Mouse (Mus musculus) CH12.LX (cell line): ENCODE measurements around the gene Slc29a3. TPM values are rescaled to one million over a fixed set of nuclear protein-coding genes. Genes with fewer than 3 reads are reported as not detected.

Experiments used
- DNase-seq: peaks from one replicate; pipeline ENCODE4 v3.0.0-alpha.2; 2013; ENCODE audit errors: extremely low read depth
- H3K27ac ChIP-seq: 2 replicates; pipeline ENCODE4 v1.5.1; 2012; ENCODE audit warnings: low read depth, mild to moderate bottlenecking, control low read depth, moderate library complexity; ENCODE audit not compliant: insufficient read depth
- H3K27me3 ChIP-seq: replicated peaks from 2 replicates; pipeline ENCODE3; 2012; ENCODE audit warnings: inconsistent platforms
- H3K36me3 ChIP-seq, 2 experiments: replicated peaks in 1 of 2; 2 replicates each; pipeline versions ENCODE3 to v1.6.1; 2012; ENCODE audit warnings: inconsistent platforms in 1 of 2, low read length in 1 of 2, mild to moderate bottlenecking in 1 of 2, mixed read lengths in 1 of 2, moderate library complexity in 1 of 2; ENCODE audit not compliant: control insufficient read depth in 1 of 2, insufficient read depth in 1 of 2
- H3K4me1 ChIP-seq, 2 experiments: 2 replicates each; pipeline ENCODE4 v1.6.1; 2012; ENCODE audit warnings: inconsistent platforms in 1 of 2, moderate library complexity in 1 of 2; ENCODE audit not compliant: insufficient read depth in 2 of 2, control insufficient read depth in 1 of 2
- H3K4me2 ChIP-seq: 2 replicates; pipeline ENCODE4 v1.6.1; 2012; ENCODE audit warnings: low read depth, mild to moderate bottlenecking, control low read depth; ENCODE audit not compliant: poor library complexity, insufficient read depth, severe bottlenecking
- H3K4me3 ChIP-seq, 3 experiments: fragments of 150-350 bp in 1 of 3; sonication (generic) in 1 of 3; replicated peaks in 1 of 3; 2 replicates each; pipeline versions ENCODE3 to v1.5.1; 2011 to 2012; ENCODE audit warnings: low read depth in 2 of 3, low read length in 2 of 3, mild to moderate bottlenecking in 2 of 3, moderate library complexity in 2 of 3, control low read depth in 1 of 3, improper control_type of control experiment in 1 of 3, inconsistent platforms in 1 of 3, mixed read lengths in 1 of 3; ENCODE audit not compliant: poor library complexity in 1 of 3
- H3K79me2 ChIP-seq: replicated peaks from 2 replicates; pipeline ENCODE4 v1.6.1; 2012; ENCODE audit warnings: mild to moderate bottlenecking, moderate library complexity; ENCODE audit not compliant: control insufficient read depth, poor library complexity, insufficient read depth, severe bottlenecking; ENCODE audit errors: extremely low read depth
- H3K9ac ChIP-seq: 2 replicates; pipeline ENCODE4 v1.6.1; 2012; ENCODE audit warnings: low read depth, mild to moderate bottlenecking, control low read depth, moderate library complexity; ENCODE audit not compliant: insufficient read depth
- H3K9me3 ChIP-seq: replicated peaks from 2 replicates; pipeline ENCODE3; 2012; ENCODE audit warnings: low read length, inconsistent platforms, mixed read lengths
- BHLHE40 ChIP-seq: IDR thresholded peaks from 2 replicates; pipeline ENCODE4 v1.6.1; 2011; ENCODE audit warnings: mild to moderate bottlenecking, low read depth, low read length, improper control_type of control experiment
- CTCF ChIP-seq, 2 experiments: IDR thresholded peaks in 1 of 2; conservative IDR thresholded peaks in 1 of 2; 2 replicates each; pipeline ENCODE4 v1.5.1; 2011 to 2012; ENCODE audit warnings: low read depth in 2 of 2, low read length in 2 of 2, improper control_type of control experiment in 1 of 2, inconsistent platforms in 1 of 2, mild to moderate bottlenecking in 1 of 2, moderate library complexity in 1 of 2
- E2F4 ChIP-seq: IDR thresholded peaks from 2 replicates; pipeline ENCODE4 v1.6.1; 2011; ENCODE audit warnings: low read depth, low read length, improper control_type of control experiment; ENCODE audit not compliant: insufficient replicate concordance
- ELF1 ChIP-seq: IDR thresholded peaks from 2 replicates; pipeline ENCODE4 v1.6.1; 2014; ENCODE audit warnings: low read depth, mild to moderate bottlenecking, inconsistent platforms, low read length, improper control_type of control experiment
- ETS1 ChIP-seq: conservative IDR thresholded peaks from 2 replicates; pipeline ENCODE4 v1.6.1; 2012; ENCODE audit warnings: low read depth, mild to moderate bottlenecking, inconsistent platforms, low read length, improper control_type of control experiment, moderate library complexity
- GABPA ChIP-seq: IDR thresholded peaks from 2 replicates; pipeline ENCODE4 v1.6.1; 2012; ENCODE audit warnings: low read depth, low read length, improper control_type of control experiment, inconsistent platforms; ENCODE audit not compliant: insufficient replicate concordance
- HCFC1 ChIP-seq: IDR thresholded peaks from 2 replicates; pipeline ENCODE4 v1.6.1; 2012; ENCODE audit warnings: low read depth, mild to moderate bottlenecking, inconsistent platforms, low read length, improper control_type of control experiment
- IRF4 ChIP-seq: IDR thresholded peaks from 2 replicates; pipeline ENCODE4 v1.6.1; 2014; ENCODE audit warnings: low read depth, mild to moderate bottlenecking, inconsistent platforms, low read length, improper control_type of control experiment
- JUN ChIP-seq: IDR thresholded peaks from 2 replicates; pipeline ENCODE4 v1.6.1; 2011; ENCODE audit warnings: low read depth, mild to moderate bottlenecking, low read length, improper control_type of control experiment, moderate library complexity; ENCODE audit not compliant: insufficient read depth
- KAT2A ChIP-seq: IDR thresholded peaks from 2 replicates; pipeline ENCODE4 v1.6.1; 2012; ENCODE audit warnings: low read length, improper control_type of control experiment, inconsistent platforms; ENCODE audit not compliant: insufficient replicate concordance
- MAX ChIP-seq: IDR thresholded peaks from 2 replicates; pipeline ENCODE4 v1.6.1; 2011; ENCODE audit warnings: low read length, improper control_type of control experiment
- MAZ ChIP-seq: IDR thresholded peaks from 2 replicates; pipeline ENCODE4 v1.6.1; 2012; ENCODE audit warnings: low read depth, mild to moderate bottlenecking, inconsistent platforms, low read length, improper control_type of control experiment, moderate library complexity
- MEF2A ChIP-seq: IDR thresholded peaks from 2 replicates; pipeline ENCODE4 v1.6.1; 2014; ENCODE audit warnings: low read depth, mild to moderate bottlenecking, inconsistent platforms, low read length, improper control_type of control experiment, borderline replicate concordance
- MXI1 ChIP-seq: IDR thresholded peaks from 2 replicates; pipeline ENCODE4 v1.6.1; 2011; ENCODE audit warnings: mild to moderate bottlenecking, low read depth, low read length, improper control_type of control experiment
- MYC ChIP-seq: IDR thresholded peaks from 2 replicates; pipeline ENCODE4 v1.6.1; 2011; ENCODE audit warnings: low read depth, mild to moderate bottlenecking, improper control_type of control experiment, low read length
- NELFE ChIP-seq: IDR thresholded peaks from 2 replicates; pipeline ENCODE4 v1.6.1; 2011; ENCODE audit warnings: low read depth, low read length, improper control_type of control experiment
- NRF1 ChIP-seq: IDR thresholded peaks from 2 replicates; pipeline ENCODE4 v1.6.1; 2014; ENCODE audit warnings: low read depth, mild to moderate bottlenecking, inconsistent platforms, low read length, improper control_type of control experiment, moderate library complexity
- POLR2A ChIP-seq: IDR thresholded peaks from 2 replicates; pipeline ENCODE4 v1.6.1; 2011; ENCODE audit warnings: low read depth, mild to moderate bottlenecking, improper control_type of control experiment, low read length
- POLR2AphosphoS2 ChIP-seq: IDR thresholded peaks from 2 replicates; pipeline ENCODE4 v1.6.1; 2011; ENCODE audit warnings: low read depth, low read length, improper control_type of control experiment
- RAD21 ChIP-seq: IDR thresholded peaks from 2 replicates; pipeline ENCODE4 v1.6.1; 2011; ENCODE audit warnings: low read depth, mild to moderate bottlenecking, low read length, improper control_type of control experiment, moderate library complexity
- RCOR1 ChIP-seq: conservative IDR thresholded peaks from 2 replicates; pipeline ENCODE4 v1.6.1; 2012; ENCODE audit warnings: low read depth, mild to moderate bottlenecking, inconsistent platforms, low read length, improper control_type of control experiment
- SMC3 ChIP-seq: IDR thresholded peaks from 2 replicates; pipeline ENCODE4 v1.6.1; 2011; ENCODE audit warnings: low read depth, low read length, improper control_type of control experiment
- TBP ChIP-seq: conservative IDR thresholded peaks from 2 replicates; pipeline ENCODE4 v1.6.1; 2011; ENCODE audit warnings: low read depth, low read length, improper control_type of control experiment
- TCF12 ChIP-seq: IDR thresholded peaks from 2 replicates; pipeline ENCODE4 v1.6.1; 2014; ENCODE audit warnings: low read depth, mild to moderate bottlenecking, inconsistent platforms, low read length, improper control_type of control experiment
- USF1 ChIP-seq: IDR thresholded peaks from 2 replicates; pipeline ENCODE4 v1.6.1; 2014; ENCODE audit warnings: low read depth, mild to moderate bottlenecking, inconsistent platforms, low read length, improper control_type of control experiment
- ZMIZ1 ChIP-seq: IDR thresholded peaks from 2 replicates; pipeline ENCODE4 v1.6.1; 2012; ENCODE audit warnings: low read depth, mild to moderate bottlenecking, inconsistent platforms, low read length, improper control_type of control experiment
- ZNF384 ChIP-seq: IDR thresholded peaks from 2 replicates; pipeline ENCODE4 v1.6.1; 2012; ENCODE audit warnings: low read depth, low read length, improper control_type of control experiment, inconsistent platforms
- dilution Hi-C: fragments of 300-500 bp; cut with MboI; formaldehyde crosslinking; loops from 2 replicates; pipeline ENCODE4 v1.14.3; 2020; ENCODE audit warnings: low sequenced_read_pairs; ENCODE audit not compliant: extremely low pct_unique_long_range_greater_than_20kb, extremely low pct_ligation_motif_present
- in situ Hi-C: fragments of 300-500 bp; cut with MboI; formaldehyde crosslinking; loops from 3 replicates; pipeline ENCODE4 v1.14.3; 2019; ENCODE audit warnings: low sequenced_read_pairs, low pct_ligation_motif_present, low pct_unique_long_range_greater_than_20kb, mixed read lengths
- polyA plus RNA-seq: library from polyadenylated mRNA; unstranded; fragments of >175 nt; gene quantifications from 2 replicates; pipeline ENCODE4 v1.2.1, GENCODE M21; 2012; ENCODE audit warnings: low read depth; ENCODE audit not compliant: insufficient read length
- total RNA-seq, 2 experiments: library from RNA; depleted of rRNA; stranded (reverse); fragments of 300-350 nt in 1 of 2; fragments of >200 nt in 1 of 2; gene quantifications; 2 replicates each; pipeline ENCODE4 v1.2.3; 2012 to 2014

Slc29a3 gene
- total and polyA plus RNA-seq, 3 experiments, result 4.1 to 19.1 (median 5.9) TPM

DNA sequence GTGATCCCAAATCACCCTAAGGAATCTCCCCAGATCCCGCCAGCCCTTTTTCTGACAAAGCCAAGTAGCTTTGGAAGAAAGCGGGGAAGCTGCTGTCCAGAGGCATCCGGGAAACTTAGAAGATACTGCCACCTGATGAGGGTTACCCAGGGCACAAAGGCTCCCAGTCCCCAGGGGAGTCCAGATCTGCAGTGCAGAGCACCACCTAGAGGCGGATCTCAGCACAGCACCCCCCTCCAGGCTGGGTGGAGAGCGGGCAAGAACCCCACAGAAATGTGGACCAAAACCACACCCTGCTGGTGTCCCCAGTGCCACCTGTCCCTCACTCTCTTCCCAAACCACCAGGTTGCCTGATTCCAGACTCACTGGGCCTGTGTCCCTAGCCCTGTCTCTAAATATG lies 55.6 kb downstream of the Slc29a3 start:
- dilution Hi-C loops (no loop called here), in situ Hi-C loops (loop anchor here (5.0 to 10.0 kb wide), 2 partner anchors 55 to 392 kb away; partner anchors contain the start of gene Slc29a3)
- no peaks in the 10 kb centered on the region for H3K27me3 ChIP-seq
- H3K9me3 ChIP-seq, result no peaks in the 10 kb centered on the region
- peak overlapping the region; percentile 46 for H3K4me2 ChIP-seq
- H3K27ac ChIP-seq, result peak overlapping the region; percentile 80
- H3K79me2 ChIP-seq, result no peaks in the 10 kb centered on the region
- peak; percentile 76 for DNase-seq
- H3K4me3 ChIP-seq, result peak overlapping the region in 1 of 3 experiments; percentile 16
- H3K36me3 ChIP-seq, result no peaks in the 10 kb centered on the region
- peaks cover 14 to 48% of the 10 kb centered on the region in 2 experiments for H3K4me1 ChIP-seq
- TF ChIP-seq USF1 (no peak), HCFC1 (peak; percentile 29; the same call in 1 of the 2 replicates), ETS1 (peak; percentile 65; the same call in 1 of the 2 replicates), TCF12 (peak; percentile 62), KAT2A (0 out of 2 replicates have a peak, but pooled peaks have one; percentile 69), BHLHE40 (0 out of 2 replicates have a peak, but pooled peaks have one; percentile 19), CTCF (conservative IDR thresholded peaks at IDR 0.05 in 1 of 2, IDR thresholded peaks at IDR 0.05 in 1 of 2; ENCODE audit: low read depth in 2 of 2, low read length in 2 of 2) (peak; percentile 79 to 96), ZMIZ1 (no peak), SMC3 (peak; percentile 85), MEF2A (peak; percentile 51; the same call in 1 of the 2 replicates), IRF4 (peak; percentile 56; the same call in 1 of the 2 replicates), RAD21 (peak; percentile 87), ELF1 (peak; percentile 38; the same call in 1 of the 2 replicates), MAX (peak; percentile 21; the same call in 1 of the 2 replicates), MXI1 (no peak; the same call in 1 of the 2 replicates), NELFE (0 out of 2 replicates have a peak, but pooled peaks have one; percentile 23), JUN (no peak), ZNF384 (peak; percentile 12; the same call in 1 of the 2 replicates), MAZ (peak; percentile 54; the same call in 1 of the 2 replicates)
- TF ChIP-seq, all 38 proteins: peak for 15
- no peak overlapping the region for H3K9ac ChIP-seq

GRCm38 (mm10) chr10:60696390-60696789 lies 56.2 kb downstream of the Slc29a3 start, which contains the start of gene Cdh23:
TSS of gene Cdh23 (minus strand) at chr10:60696490.
- no peak for DNase-seq
- Histone ChIP-seq H3K79me2 (no peaks in the 10 kb centered on the region), H3K4me3 (peak within 1 kb of the TSS in 1 of 3 experiments; percentile 16), H3K27ac (peak within 1 kb of the TSS; percentile 80), H3K4me2 (peak within 1 kb of the TSS; percentile 46), H3K27me3 (no peaks in the 10 kb centered on the region), H3K9ac (no peak within 1 kb of the TSS), H3K9me3 (no peaks in the 10 kb centered on the region), H3K4me1 (peaks cover 18 to 53% of the 10 kb centered on the region in 2 experiments), H3K36me3 (no peaks in the 10 kb centered on the region)
- dilution Hi-C loops, result no loop called here
- TF ChIP-seq GABPA (no peak), TCF12 (no peak), ELF1 (no peak), ZNF384 (no peak), HCFC1 (no peak), TBP (no peak), E2F4 (no peak), SMC3 (no peak), MAZ (no peak), POLR2A (no peak), MYC (no peak), RCOR1 (no peak), ZMIZ1 (no peak), IRF4 (no peak), NRF1 (no peak), POLR2AphosphoS2 (no peak)
- in situ Hi-C loops, result loop anchor here (5.0 to 10.0 kb wide), 2 partner anchors 56 to 392 kb away; partner anchors contain the start of gene Slc29a3
